Mouse (Mus musculus) ovary, postnatal 14 days (tissue): ENCODE measurements around the gene Timm50.

Experiments
- DNase-seq: peaks from one replicate; pipeline ENCODE4 v3.0.0; 2022; ENCODE audit warnings: low spot score

The Timm50 gene

GRCm38 (mm10) chr7:28311926-28312543, at the start of gene Timm50:
Gene Timm50, minus strand, starts transcription at chr7:28312072.
- DNase-seq = peak; percentile 98

DNA sequence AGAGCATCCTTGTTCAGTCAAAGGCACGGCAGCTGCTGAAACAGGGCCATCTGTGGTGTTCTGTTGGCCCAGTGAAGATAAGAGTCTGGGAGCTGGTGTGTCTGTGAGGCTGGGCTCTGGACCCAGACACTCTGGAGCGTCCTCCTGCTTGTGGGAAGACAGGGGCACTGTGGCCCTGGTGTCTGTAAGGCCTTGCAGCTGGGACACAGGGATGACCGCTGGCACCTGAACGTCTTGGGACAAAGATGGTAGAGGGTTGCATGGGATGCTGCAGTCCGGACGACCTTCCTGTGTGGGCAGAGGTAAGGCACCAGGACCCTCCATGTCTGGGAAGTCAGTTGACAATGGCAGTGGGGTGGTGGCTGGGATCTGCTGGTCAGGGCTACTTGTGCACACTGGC, 48.4 kb upstream of the Timm50 start:
- DNase-seq = no peak

- no peak for DNase-seq
Measured at GRCm38 (mm10) chr7:28359854-28360253, 48.0 kb upstream of the Timm50 start.

DNA sequence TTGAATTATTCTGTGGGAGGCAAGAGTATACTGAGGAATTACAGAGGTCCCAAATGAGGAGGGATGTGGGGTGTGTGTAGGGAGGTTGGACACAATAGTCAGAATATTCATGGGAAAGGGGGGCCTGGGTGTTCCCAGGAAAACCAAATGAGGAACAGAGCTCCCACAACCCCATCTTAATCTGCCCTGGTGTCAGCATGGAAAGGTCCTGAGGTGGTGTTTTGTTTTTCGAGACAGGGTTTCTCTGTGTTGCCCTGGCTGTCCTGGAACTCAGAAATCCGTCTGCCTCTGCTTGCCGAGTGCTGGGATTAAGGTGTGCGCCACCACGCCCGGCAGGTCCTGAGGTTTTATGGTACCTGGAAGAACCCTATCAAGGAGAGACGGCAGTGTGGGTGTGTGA, 46.6 kb upstream of the Timm50 start:
- DNase-seq = no peak

DNA sequence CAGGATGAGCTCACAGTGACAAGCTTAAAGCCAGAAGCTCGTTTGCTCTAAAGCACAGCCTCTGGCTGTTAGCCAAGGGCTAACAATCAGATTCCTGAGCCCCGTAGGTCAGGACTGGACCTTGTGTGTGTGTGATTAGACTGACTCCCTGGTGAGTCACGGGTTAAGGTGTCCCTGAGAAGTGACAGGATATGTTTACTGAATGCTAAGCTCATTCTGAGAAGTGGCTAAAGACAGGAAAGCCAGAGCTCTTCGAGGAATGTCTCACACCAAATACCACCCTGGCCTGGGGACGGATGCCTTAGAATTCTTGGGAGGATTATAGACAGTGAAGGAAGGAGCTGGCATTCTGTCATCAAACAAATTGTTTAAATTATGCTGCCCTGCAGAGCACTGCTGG, 46.1 kb upstream of the Timm50 start:
- no peak for DNase-seq

DNA sequence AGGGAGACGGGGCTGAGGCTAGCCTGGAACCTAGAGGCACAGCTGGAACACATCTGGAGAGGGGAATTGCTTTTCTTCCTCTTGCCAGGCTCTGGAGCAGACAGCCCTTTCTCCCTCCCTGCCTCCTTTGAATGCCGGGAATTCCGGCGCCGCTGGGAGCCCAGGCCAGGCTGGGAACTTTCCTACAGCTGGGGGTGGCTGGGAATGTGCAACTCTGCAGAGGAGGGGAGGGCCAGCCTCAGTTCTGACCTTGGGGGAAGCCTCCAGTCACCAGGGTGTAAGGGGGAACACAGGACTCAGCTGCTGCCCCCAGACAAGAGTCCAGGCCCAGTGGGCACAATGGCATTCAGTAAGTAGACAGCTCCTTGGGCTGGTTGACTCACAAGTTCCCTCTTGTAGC, 45.1 kb upstream of the Timm50 start:
- no peak for DNase-seq

- no peak for DNase-seq
Measured at GRCm38 (mm10) chr7:28355221-28355620, 43.3 kb upstream of the Timm50 start.

GRCm38 (mm10) chr7:28354596-28354995, 42.7 kb upstream of the Timm50 start:
- no peak for DNase-seq

GRCm38 (mm10) chr7:28354113-28354581, 42.3 kb upstream of the Timm50 start:
- no peak for DNase-seq

DNA sequence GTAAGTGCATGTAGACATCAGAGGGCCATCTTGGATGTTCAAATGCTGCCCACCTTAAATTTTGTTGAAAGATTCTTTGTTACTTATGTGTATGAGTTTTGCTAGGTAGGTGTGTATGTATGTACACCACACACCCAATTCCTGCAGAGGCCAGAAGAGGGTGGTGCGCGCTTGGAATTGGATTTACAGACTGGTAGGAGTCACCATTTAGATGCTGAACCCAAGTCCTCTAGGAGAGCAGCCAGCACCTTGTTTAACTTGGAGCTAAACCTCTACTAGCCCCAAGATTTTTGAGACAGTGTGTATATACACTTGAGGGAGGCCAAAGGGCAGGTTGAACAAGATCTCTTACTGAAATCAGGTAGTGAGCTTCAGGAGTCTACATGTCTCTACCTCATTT, 41.4 kb upstream of the Timm50 start:
- no peak for DNase-seq

- DNase-seq = no peak
Measured at GRCm38 (mm10) chr7:28351676-28352191, 39.9 kb upstream of the Timm50 start.

DNA sequence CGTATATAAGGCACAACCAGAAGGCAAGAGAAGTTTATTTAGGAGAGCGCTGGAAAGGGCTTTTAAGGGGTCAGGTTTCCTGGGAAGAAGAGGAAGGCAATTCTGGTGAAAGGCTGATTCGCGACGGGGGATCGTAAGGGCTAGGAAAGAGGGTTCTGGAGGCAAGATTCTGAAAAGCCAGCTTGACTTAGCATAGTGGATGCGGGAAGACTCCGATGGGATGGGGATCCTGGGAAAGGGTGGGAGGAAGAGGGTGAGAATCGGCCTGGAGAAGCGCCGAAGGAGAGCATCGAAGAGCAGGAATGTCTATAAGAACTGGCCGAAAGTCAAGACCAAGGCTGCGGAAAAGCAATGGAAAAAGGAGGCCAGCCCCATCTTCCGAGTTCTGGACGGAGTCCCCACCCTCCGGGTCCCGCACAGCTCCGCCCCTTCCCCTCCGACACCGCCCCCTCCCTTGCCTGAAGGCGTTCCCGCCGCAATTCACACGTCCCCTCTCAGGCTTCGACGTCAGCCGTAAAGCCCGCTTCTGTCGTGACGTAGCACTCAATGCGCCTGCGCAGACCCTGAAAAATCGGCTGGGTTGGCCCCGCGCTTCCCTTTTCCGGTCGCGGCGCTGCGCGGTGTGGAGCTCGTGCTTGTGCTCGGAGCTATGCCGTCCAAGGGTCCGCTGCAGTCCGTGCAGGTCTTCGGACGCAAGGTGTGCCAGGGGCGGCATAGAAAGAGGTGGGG, 38.4 kb upstream of the Timm50 start, which contains the start of gene Rps16:
TSS of gene Rps16 (plus strand) at position 498 of the 729 bp plus-strand sequence.
- DNase-seq = peak; percentile 98

GRCm38 (mm10) chr7:28348601-28349000, 36.7 kb upstream of the Timm50 start:
- no peak for DNase-seq

DNA sequence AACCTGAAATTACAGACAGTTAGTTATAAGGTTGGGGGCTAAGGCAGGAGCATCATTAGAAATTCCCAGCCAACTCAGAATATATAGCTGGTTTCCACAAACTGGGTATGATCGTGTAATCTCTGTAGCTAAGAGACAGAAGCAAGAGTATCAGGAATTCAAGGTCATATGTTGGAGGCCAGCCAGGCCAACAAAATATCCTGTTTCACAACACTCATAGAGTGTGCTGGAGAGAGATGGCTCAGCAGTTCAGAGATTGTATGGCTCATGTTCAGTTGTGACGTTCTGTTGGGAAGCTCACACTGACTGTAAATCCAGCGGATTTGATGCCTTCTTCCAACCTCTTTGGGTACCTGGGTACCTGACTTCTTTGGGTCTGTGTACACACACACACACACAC, 35.9 kb upstream of the Timm50 start:
- DNase-seq = no peak

- DNase-seq = no peak
Measured at GRCm38 (mm10) chr7:28344637-28345036, 32.8 kb upstream of the Timm50 start.

- DNase-seq = no peak
Measured at GRCm38 (mm10) chr7:28341381-28341780, 29.5 kb upstream of the Timm50 start.

- DNase-seq = peak; percentile 39
Measured at GRCm38 (mm10) chr7:28339213-28339917, 27.5 kb upstream of the Timm50 start.

GRCm38 (mm10) chr7:28338108-28338998, 26.5 kb upstream of the Timm50 start, which contains the start of gene Supt5:
Gene Supt5, minus strand, starts transcription at chr7:28338746.
- DNase-seq = peak; percentile 90

DNA sequence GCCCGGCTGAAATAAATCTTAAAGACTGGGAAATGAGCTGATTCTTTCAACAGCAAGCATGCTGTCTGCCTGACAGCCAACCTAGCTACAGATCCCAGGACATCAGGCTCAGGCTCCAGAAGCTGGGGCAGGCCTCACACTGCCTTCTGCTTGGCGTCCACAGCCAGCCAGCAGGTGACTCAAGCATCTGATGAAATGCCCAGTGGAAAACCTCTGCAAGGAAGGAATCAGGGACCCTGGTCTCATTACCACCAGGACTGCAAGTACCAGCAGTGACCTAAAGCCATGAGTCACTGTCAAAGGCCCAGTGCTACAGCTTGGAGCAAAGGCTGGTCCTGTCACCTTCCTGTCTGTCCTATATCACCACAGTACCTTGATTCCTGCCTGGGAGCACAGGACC, 23.6 kb upstream of the Timm50 start:
- DNase-seq = no peak

GRCm38 (mm10) chr7:28334534-28334933, 22.7 kb upstream of the Timm50 start:
- no peak for DNase-seq

- DNase-seq = no peak
Measured at GRCm38 (mm10) chr7:28328260-28328659, 16.4 kb upstream of the Timm50 start.

DNA sequence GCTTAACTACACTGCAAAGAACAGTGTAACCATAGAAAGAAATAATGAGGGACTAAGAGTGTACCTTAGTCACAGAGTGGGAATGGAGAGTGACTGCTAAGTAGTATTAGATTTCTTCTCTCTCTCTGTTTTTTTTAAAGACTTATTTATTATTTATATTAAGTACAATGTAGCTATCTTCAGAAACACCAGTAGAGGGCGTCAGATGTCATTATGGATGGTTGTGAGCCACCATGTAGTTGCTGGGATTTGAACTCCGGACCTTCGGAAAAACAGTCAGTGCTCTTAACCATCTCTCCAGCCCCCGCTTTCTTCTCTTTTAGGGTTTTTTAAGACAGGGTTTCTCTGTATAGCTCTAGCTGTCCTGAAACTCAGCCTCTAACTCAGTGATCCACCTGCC, 14.6 kb upstream of the Timm50 start:
- no peak for DNase-seq
